Mouse (Mus musculus) gastrocnemius, postnatal 14 days (tissue): ENCODE results near the gene Ptprd. TPM values are rescaled to one million over a fixed set of nuclear protein-coding genes. Genes with fewer than 3 reads are reported as not detected.
A peak's percentile ranks its signal among the peaks of the same experiment; 100 is the strongest.

Experiments used
- DNase-seq: peaks from one replicate; pipeline ENCODE4 v3.0.0; 2021; ENCODE audit warnings: mixed read lengths
- intact Hi-C: fragments of 180-260 bp; cut with DNase I; formaldehyde crosslinking; loops from one replicate; pipeline ENCODE4 v1.15.1; 2025; ENCODE audit warnings: low total_unique reads
- total RNA-seq, 2 experiments: library from RNA; stranded (reverse); gene quantifications; 2 replicates each; pipeline ENCODE4 v1.2.3; 2021

Ptprd gene
- total RNA-seq, 2 experiments from 2014 or later: 15.9 to 21.1 TPM

DNA sequence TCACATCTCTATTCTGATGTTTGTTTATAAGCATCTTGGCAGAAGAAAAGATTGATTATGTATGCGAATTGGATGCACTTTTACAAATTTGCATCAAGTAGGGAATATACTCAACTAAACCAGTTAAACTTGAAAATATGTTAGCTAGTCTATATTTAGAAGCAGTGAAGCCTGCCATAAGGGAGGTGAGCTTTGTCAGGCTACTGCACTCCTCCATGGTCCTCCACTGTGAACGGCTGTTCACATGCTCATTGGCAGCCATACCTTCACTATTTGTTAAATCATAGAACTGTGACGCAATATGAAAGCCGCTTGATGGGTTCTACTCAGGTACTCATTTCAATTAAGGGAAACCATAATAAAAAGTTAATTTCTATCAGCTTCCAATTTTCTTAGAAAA, 1215.6 kb downstream of the Ptprd start:
- no peak for DNase-seq
- intact Hi-C loops: no loop called here

DNA sequence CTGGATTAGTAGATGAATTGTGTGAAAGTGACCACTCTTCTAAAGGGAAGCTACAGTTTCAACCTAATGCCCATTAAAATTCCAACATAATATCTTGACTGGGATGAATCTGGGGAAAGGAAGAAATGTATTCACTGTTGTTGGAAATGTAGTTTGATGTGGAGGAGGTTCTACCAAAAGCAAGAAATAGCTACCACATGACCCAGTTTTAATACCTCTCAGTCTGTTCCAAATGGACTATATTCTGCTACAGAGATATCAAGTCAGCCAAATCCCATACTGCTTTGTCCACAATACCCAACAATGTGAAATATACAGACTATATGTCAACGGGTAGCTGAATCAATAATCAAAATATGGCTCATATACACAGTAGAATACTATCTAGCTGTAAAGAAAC, 1221.8 kb downstream of the Ptprd start:
- intact Hi-C loops: no loop called here
- DNase-seq: no peak

DNA sequence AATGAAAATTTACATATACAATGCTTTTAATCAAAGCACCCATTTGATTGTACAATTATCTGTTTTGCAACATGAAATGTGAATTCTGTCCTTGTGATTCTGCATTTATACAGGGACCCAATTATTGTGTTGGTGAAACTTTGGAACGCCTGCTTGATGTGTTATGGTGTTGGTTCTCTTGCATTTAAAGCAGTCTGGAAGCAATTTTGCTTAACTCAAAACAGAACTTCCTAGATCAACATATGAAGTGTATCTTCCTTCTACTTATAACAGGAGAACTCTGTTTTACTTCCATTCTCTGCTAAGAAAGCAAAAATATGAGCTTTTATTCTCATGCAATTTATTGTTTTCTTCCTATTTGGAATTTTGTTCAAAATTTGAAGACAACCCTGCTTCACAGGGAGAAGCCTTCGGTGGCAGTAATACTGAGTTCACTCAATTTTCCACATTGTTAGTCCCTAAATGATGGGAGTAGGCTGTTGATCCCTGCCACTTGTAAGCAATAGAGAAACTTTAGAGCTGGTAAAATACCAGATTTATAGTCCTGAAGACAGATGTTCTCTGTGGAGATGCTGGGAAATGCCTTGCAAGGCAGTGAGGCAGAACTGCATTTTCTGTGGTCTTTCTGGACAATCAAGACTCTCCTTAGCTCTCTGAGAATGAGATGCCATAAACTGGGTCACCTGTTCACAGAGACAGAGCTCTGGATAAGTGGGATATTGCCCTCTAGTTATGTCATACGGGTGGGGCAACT, 1234.5 kb downstream of the Ptprd start:
- no peak for DNase-seq
- intact Hi-C loops: no loop called here

DNA sequence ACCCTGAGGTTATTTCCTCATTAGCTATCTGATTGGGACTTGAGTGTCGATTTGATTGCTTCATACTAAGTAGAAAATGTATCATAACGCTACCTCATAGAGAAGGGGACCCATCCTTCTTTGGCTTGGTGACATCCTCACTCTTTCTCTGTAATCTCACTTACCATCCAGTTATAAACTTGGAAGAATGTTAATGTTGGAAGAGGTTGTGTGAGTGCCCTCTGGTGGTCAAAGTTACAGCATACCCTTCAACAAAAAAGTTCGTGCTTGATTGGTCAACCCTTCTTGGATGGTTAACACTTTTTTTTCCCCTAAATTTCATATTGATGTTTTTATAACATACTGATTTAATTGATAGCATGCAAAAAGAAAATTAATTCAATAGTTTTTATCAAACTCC, 1263.5 kb downstream of the Ptprd start:
- DNase-seq: no peak
- intact Hi-C loops: no loop called here

DNA sequence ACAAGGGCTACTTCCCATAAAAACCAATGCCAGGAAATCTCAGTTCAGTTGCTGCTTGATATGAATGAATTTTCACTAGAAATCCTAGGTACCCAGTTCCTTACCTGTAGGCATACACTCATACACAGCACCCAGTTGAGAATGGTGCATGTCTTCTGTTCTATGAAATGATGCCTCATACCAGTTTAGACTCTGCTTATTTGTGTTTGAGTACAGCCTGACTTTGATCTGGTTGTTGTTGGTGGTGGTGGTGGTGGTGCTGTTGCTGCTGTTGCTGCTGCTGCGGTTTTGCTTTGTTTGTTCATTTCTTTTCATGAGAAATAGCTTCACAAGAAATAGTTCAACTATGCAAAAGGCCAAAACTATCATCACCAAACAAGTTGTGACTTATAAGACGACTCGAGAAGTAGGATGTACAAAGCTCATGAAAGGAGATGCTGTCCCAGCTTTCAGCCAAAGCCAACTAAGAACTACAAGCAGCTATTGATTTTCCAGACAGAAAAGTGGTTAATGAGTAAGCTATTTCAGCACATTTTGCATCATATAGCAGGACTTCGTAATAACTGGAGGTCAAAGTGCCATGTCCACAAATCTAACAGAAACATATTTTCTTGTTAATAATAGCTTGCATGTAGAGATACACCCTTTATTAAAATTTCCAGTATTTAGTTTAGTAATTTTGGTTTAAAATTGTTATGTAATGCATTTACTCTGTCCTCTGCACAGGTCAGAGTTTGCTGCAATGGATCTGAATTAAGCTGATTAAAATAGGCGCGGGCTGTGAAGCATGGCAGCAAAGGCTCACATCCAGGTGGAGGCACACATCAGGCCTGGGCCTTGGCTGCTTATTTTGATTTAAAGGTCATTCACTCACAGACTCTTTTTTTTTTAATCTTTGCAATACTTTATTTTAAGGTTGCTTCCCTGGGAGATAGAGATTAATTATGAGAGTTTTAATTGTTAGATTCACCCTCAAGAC, 1270.1 kb downstream of the Ptprd start:
- no peak for DNase-seq
- intact Hi-C loops: no loop called here

DNA sequence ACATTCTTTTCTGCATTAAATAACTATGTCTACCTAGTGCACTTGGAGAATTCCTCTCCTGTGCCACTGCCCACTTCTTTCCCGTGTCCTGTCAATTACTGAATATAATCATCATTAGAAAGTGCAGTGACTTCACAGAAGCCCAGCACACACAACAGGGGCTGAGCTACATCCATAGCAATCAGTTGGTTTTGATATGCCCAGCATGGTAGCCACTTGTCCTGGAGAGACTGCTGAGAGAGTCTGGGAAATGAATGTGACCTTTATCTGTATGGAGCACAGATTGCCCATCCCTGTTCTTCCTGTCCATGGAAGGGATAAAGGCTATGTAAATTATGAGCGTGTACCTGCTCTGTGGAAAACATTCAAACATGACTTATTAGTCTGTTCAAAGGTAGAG, 1280.2 kb downstream of the Ptprd start:
- intact Hi-C loops: no loop called here
- DNase-seq: no peak

DNA sequence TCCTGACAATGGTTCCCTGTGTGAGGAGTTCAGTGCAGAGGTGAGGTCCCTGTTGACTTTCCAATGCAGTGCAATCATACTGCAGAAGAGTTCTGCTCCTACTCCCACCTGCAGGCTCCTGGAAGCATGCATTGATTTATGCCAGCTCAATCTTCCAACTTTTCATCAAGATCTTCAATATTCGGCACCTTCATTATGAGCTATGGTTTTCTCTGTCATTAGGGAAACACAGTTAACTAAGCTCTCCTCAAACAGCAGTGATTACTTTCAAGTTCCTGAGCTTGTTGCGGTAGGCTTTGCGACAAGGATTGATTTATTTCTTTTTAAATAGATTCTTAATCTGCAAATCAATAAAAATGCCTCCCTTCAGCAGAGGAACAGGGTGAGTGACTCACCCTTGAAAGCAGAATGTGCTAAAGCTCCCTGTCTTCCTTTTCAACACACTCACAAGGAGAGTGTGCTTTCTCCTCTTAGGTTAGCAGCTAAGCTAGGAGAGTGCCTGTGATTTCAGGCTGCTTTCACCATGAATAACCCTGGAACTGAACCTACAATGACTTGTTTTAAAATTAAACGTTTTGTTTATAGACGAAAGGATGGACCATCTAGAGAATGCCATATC, 1298.1 kb downstream of the Ptprd start:
- intact Hi-C loops: no loop called here
- DNase-seq: no peak

DNA sequence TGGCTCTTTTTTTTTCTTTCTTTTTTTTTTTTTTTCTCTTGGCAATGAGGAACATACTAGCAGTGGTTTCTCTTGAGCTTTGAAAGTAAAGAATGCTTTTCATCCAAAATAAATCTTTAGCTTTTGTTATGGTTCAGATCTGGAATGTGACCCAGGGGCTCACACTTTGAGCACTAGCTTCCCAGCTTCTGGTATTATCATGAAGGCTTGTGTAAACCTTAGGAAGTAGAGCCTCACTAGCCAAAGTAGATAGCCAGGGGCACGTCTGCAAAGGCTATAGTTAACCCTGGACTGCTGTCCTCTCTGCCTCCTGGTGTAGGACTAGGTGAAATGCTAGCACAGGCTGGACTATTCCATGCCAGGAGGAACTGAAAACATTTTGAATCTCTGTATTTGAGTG, 1310.1 kb downstream of the Ptprd start:
- DNase-seq: no peak
- intact Hi-C loops: no loop called here

DNA sequence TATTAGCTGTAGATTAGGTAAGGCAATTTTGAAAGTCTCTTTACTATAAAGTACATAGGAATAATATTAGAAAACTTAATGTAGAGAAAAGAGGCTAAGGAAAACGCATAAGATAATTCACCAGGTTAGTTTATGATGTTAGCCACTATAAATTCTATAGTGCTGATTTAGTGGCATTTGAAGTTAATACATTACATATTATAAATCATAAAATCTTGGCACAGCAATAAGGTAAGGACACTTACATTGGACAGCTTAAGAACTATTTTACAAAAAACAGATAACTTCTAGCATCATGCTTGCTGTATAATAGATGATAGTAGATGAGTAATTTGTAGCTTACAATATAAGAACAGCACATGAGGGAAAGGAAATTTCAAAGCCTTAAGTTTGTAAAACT, 1322.1 kb downstream of the Ptprd start:
- intact Hi-C loops: no loop called here
- no peak for DNase-seq

DNA sequence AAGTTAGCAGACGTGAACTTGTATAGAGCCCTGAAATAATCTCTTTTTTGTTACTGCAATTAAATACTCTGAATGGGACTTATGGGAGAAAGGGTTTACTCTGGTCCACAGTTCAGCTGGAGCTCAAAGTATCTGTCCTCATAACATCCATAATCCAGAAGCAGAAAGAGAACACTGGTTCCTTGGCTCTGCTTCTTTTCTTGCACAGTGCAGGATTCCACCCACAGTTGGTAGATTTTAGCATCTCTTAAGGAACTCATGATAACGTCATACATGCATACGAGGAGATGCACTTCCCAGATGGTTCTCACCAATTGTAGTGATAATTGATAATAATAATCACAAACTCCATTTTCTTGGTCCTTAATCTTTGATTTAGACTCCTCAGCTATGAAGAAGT, 1330.2 kb downstream of the Ptprd start:
- no peak for DNase-seq
- intact Hi-C loops: no loop called here

DNA sequence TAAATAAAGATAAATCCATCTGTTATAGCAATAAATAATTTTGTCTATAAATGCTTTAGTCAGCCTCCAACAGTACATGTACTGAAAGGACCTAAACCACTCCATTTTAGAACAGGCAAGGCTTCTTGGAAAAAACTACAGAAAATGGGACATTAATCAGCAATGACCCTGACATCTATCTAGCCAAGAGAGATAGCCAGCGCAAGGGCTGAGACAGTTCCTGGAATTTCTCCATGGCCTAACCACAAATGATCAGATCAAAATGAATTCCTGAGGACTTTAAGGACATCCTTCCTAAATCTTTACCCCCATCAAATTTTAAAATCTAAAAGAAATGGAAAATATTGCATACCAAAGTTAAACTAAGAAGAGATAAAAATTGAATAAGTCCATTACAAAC, 1340.8 kb downstream of the Ptprd start:
- intact Hi-C loops: no loop called here
- DNase-seq: no peak

DNA sequence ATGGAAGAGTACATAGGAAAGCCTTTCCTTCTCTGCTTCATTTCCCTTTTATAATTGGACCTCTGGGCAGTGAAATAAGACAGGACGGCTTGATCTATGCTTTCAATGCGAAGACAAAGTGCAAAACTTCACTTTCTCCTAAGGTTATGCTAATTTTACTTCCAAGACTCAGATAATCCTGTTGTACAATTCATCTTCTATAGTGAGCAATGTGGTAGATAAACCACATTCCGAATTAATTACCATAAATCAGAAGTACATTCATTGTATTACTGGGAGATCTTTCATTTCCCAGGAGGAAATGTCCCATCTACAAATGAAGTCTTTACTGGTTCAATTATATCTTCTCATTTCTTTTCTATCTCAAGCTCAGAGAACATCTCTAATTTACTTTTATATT, 1346.2 kb downstream of the Ptprd start:
- no peak for DNase-seq
- intact Hi-C loops: no loop called here

DNA sequence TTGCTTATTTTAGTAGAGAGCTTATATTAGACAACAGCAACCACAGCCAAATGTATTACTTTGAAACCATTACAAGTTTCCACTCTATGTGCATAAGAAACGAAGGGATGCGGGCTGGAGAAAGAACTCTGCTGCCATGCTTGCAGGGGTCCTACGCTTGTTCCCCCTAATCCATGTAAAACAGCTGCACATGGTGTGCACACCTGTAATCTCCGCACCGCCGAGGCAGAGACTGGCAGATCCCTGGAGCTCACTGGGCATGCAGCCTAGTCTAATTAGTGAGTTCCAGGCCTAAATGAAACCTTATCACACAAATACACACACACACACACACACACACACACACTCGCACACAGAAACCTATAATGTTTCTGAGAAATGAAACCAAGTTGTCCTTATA, 1365.5 kb downstream of the Ptprd start:
- intact Hi-C loops: no loop called here
- no peak for DNase-seq

DNA sequence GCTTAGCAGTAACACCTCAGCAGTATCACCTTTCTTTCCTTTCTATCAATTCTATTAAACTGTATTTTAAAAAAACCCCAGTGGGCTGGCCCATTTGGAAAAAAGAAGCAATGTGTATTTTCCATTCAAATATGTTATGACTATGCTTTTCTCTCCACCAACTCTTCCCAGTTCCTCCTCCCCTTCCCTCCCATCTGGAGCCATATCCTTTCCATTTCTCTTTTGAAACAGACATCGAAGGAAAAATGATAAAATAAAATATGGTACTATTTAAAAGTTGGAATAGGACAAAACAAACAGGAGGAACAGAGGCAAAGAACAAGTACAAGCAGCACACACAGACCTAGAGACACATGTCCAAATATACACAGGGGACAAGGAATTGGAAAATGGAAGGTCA, 1372.7 kb downstream of the Ptprd start:
- DNase-seq: no peak
- intact Hi-C loops: no loop called here

DNA sequence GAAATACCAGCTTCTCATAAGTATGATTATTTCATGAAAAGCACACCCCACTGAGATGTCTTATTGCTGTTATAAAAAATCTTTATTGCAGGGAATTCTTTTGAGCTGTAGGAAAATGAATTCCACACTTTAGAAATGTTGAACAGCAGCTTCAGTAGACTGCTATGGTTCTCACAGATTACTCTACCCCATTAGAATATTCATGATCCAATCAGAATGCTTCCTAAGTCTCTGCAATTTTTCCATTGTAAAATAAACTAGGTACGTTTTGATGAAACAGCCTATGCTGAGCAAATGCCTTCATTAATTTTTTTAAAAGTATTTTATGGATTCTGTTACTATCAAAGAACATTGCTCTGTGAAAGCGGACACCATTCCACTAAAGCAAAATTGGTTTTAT, 1399.6 kb downstream of the Ptprd start:
- intact Hi-C loops: no loop called here
- no peak for DNase-seq

DNA sequence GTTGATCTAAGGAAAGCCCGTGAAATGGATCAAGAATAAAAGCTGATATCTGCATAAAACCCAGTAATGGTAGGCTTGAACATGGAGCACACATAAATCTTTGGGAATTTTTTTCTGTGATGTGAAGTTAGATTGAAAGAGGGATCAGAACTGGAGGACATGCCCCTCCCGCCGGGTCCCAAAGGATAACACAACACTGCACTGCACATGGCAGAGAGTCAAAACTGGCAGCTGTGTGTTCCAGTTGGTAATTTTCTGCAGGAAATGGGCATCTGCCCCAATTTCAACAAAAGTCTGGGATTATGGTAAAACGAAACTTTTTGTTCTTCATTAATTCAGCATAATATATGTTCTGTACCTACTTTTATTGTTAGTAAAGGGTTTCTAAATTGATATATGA, 1409.1 kb downstream of the Ptprd start:
- peak; percentile 10 for DNase-seq
- intact Hi-C loops: no loop called here

DNA sequence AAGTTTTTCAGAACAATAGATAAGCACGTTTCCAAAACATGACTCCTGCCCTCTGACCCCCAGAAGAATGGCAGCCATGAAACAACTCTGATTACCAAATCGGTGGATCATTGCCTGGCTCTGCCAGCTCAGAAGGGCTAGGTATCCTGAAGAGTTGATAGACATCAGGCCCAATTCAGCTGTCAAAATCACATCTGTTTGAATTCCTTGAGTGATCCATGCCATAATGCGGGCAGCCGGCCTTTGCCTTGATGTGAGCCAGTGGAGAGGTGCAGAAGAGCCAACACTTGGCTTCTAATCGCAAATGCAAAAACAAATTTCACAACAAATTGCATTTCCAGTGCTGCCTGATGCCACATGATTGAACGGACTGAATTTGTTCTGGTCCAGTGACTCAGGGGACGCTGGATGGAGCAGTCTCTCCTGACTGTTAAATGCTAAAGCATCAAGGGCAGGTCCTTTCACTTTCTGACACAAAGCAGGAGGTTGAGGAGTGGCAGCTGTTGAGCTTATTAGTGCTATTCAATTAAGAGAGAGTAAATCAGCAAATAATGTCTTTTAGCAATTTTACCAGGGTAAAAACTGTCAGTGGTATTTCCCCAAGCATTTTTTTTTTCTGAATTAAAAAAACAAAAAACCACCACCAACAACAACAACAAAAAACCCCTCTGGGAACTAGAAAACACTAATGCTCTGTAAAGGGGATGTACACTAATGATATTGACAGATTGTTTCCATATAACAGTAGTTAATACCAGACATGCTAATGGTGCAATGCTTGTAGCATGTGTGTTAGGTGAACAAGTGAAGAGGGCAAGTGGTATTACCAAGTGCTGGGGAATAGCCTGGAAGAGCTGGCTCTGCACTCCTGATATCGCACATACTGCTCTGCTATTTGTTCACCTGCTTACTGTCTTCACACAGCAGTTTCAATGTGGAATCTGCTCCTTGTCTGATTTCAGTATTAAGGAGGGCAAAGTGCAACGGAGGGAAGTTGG, 1413.5 kb downstream of the Ptprd start:
- no peak for DNase-seq
- intact Hi-C loops: no loop called here

DNA sequence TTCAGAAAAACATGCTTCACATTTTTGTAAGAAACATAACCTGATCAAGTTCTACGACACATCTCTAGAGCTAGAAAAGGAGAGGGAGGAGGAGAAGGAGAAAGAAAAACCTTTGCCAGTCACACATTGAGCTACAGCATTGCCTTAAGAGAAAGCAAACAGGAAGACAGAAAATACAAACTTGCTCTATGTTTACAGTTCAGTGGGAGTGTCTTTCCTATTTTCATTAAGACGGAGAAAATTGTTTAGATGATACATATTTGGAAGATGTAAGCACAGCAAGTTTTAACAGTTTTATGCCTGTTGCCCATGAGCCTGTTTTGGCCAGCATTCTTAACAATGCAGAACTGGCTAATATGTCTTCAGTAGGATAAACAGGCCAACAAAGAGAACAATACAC, 1426.4 kb downstream of the Ptprd start:
- intact Hi-C loops: no loop called here
- no peak for DNase-seq

DNA sequence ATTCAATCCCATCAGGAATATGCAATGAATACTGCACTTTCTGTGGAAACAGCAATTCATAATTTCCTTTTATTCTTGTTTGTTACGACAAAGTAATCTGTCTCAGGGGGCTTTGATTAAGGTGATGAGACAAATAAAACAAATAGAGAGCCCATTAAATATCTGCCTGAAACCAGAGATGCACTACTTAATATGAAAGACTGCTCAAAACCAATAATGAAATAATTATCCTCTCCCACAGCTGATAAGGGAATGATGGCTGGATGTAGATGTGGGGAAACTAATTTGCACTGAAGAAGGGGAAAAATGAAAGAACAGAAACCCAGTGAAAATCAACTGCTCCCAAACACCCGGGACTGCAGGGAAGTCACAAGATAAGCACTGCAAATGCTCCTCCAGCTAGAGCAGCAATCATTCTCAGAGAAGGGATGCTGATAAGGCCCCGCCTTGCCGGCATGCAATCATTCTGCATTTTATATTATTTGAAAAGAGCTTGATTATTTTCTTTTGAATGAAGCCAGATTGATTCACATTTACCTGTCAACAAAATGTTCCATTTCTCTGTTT, 1432.1 kb downstream of the Ptprd start:
- no peak for DNase-seq
- intact Hi-C loops: no loop called here
